Mouse (Mus musculus) frontal cortex, postnatal 10 days (tissue): ENCODE results near the gene 1700016K19Rik.

Experiments used
- DNase-seq, 2 experiments: peaks; one replicate each; pipeline ENCODE4 v3.0.0; 2022; ENCODE audit warnings: low spot score in 2 of 2, mixed read lengths in 1 of 2

Gene 1700016K19Rik

DNA sequence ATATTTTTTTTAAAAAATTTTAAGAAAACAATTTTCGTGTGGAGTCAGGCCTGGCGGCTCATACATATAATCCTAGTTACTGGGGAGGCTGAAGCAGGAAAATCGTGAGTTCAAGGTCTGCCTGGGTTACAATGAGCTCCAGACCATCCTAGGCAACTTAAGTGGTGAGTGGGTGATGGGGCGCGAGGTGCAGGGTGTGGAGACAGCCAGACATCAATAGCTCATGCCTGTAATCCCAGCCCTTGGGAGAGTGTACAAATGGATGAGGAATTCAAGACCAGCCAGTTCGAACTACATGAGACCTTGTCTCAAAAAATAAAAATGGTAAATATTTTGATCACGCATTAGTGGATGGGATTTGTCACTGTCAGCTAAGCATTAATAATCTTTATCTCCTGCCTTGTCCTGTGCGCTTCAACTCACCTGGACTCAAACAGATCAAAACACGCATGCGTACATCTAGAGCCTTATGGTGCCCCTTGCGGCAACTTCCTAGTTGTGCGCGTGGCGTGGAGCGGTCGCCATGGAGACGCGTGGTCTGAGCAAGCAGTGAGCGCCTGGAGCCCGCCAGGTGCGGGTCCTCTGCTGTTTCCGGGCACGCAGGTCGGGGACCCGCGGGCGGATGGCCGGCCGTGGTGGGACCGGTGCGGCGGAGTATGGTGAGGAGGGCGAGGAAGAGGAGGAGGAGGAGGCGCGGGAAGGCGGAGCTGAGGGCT, at the start of gene 1700016K19Rik:
Gene 1700016K19Rik (plus strand): TSS at position 473 of the 716 bp plus-strand sequence.
- DNase-seq: peak; percentile 70 to 79

DNA sequence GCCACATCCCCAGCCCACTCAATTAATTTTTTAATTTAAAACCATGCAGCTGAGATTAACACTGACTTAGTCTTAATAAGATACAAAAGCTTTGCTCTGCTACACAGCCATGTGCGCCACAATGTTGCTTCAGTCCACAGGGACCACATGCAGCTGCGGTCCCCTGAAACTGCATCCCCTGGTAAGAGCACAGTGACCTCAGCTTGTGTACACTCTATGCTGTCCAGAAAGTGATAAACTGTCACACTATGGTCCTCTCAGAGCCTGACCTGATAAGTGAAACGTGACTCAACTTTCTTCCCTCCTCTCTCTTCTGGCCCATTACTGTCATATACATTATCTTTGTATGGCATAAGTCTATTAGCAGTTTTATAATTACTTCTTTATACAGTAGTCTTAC, 49.3 kb upstream of the 1700016K19Rik start:
- DNase-seq: no peak

DNA sequence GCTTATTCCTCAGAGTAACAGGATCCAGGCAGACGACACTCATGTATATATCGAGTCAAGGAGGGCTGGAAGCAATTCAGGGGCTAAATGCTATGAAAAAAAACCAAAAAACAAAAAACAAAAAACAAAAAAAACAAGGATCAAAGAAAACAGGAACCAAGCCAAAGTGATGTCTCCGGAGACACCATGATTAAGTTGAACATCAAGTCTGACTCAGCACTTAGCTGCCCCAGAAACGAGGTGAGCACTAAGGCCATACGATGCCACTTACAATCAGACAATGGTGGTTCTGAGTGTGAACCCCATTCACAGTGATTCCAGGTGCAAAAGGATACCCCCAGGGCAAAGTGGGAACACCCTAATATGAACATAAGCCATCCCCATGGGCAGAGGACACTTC, 47.8 kb upstream of the 1700016K19Rik start:
- no peak for DNase-seq

DNA sequence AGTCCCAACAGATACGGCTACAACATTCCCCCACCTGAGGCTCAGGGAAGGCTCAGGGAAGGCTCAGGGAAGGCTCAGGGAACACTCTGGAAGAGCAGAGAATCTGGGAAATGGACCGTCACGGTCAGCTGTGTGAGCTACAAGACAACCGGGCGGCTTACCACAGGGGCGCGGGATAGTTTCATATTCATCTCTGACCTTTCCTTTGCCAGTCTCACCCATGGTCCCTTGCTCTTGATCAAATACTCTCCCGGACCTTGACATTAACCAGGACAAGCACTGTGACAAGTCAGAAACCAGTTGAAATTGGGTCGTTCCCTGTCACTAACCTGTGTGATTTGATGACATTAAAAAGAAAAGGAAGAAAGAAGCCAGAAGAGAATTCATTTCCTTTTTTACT, 44.8 kb upstream of the 1700016K19Rik start:
- no peak for DNase-seq

DNA sequence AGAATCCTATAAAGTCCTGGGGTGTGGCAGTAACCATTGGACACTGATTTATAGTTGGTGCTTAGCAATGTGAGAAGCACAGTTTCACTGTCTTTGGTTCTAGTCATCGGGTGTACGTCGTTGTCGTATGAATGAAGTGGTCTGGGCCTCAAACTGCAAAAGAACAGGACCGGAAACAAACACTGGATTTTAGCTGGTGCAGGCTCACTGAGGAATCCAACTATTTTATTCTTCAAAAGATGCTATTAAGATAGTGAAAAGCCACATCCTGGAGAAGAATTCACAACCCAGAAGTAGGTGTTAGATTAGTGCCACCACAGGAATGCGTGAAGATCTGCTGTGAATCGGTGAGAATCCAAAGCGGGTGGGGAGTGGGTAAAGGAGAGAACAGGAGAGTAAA, 43.1 kb upstream of the 1700016K19Rik start:
- DNase-seq: no peak

DNA sequence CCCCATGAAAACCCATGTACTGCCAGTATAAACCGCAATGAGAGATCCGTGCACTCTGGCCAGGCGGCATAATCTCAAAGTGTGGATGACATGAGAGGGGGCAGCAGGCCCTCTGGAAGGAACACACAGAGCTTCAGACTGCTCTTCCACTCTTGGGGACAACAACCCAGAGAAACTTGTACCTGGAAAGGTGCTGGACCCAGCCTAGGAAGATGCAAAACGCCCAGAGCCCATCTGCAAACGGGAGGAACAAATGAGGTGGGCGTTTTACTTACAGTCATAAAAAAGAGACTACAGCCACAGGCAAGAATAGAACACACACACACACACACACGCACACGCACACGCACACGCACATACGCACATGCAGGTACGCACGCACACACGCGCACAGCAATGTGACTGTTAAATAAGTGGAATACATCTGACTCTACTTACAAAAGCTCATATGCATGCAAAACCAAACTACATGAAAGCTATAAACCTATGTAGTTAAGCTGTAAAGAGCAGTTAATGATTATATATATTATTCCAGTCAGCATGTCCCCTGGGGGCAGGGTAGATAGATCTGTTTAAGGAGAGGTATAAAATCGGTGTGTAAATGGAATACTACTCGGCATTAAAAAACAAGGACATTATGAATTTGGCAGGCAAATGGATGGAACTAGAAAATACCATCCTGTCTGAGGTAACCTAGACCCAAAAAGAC, 42.4 kb upstream of the 1700016K19Rik start:
- no peak for DNase-seq

DNA sequence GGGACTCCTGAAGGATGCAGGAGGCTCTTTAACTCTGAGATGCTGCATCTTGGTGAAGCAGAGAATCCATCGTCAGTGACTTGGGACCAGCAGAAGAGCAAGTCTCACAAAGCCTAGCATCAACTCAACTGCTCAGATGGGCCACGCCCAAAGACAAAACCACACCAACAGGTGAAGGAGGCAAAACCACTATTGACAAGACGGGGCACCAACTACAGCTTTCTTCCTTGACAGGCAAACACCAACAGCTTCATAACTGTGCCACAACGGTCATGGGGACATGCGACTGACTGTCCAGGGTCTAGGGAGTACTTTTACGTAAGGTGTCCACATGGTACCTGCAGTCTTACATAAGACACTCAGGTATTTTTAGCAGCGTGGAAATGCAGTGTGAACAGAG, 37.9 kb upstream of the 1700016K19Rik start:
- no peak for DNase-seq

DNA sequence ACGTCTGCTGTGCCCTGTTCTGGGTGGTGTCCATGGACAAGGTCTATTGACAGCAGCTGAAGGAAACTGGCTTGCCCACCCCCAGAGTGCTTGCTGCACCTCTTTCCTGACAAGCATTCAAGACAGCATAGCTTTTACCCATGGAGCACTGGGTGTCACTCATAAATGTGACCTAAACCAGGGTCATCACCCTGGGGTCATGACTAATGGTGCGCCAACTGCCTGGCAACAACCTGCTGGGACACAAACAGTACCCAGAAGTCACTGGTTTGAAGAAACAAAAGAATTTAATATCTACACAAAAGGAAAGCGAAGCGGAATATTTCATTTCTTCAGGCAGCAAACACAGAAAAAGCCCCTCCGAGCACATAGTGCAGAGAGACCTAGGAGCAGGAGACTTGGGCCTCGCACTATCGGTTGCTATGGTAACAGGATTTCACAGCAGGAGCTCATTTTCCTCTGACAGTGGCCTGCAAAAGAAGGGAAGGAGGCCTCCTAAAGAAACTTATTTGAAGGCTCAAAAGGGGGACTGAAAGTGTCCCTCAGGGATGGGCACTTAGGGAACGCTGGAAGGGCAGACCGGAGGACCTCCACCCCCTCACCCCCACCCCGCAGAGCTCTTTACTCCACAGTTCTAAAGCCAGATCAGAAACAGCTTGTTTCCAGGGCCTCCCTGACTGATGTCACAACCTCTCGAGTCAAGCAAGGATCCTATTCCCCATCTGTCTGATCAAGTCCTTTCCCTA, 35.8 kb upstream of the 1700016K19Rik start:
- DNase-seq: no peak

DNA sequence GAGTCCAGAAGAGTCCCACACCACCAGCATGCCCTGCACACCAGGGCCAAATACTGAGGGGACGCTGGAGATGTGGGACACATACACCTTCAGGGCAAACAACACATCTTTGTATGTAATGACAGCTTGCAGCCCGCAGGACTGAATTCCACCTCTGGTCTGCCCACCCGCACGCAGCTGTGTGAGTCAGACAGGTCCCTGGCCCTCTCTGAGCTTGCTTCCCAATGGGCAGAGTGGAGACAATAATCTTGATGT, 35.3 kb upstream of the 1700016K19Rik start:
- no peak for DNase-seq

DNA sequence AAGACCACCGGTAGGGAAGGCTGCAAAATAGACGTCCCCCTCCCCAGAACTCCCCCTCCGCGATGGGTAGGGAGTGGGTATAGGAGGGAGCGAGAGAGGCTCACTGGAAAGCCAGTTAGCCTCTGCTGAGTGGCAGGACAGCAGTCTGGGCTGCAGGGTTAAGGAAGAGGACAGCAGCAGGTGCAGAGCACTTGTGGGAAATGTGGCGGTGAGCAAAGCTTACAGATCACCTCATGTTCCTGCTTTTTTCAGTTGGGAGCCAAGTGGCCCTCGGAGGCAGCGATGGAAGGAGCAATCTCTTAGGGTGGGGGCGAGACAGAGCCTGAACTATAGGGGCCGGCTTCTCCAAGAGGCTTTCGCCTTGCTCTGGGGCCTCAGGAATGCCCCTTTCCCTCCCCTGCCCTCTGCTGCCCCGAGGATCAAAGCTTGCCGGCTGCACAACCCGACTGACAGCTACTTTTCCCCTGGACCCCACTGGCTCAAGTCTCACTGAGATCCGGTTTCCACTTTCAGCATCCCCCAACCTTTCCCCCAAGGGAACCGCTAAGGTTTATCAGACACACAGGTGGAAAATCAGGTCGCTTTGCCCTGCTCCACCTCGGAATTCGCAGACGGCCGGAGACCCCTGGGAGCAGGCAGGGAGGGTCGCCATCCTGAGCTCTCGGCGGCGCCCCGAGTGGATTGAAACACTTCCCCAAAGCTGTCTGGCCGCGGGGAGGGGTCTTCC, 33.9 kb upstream of the 1700016K19Rik start:
- DNase-seq: no peak

DNA sequence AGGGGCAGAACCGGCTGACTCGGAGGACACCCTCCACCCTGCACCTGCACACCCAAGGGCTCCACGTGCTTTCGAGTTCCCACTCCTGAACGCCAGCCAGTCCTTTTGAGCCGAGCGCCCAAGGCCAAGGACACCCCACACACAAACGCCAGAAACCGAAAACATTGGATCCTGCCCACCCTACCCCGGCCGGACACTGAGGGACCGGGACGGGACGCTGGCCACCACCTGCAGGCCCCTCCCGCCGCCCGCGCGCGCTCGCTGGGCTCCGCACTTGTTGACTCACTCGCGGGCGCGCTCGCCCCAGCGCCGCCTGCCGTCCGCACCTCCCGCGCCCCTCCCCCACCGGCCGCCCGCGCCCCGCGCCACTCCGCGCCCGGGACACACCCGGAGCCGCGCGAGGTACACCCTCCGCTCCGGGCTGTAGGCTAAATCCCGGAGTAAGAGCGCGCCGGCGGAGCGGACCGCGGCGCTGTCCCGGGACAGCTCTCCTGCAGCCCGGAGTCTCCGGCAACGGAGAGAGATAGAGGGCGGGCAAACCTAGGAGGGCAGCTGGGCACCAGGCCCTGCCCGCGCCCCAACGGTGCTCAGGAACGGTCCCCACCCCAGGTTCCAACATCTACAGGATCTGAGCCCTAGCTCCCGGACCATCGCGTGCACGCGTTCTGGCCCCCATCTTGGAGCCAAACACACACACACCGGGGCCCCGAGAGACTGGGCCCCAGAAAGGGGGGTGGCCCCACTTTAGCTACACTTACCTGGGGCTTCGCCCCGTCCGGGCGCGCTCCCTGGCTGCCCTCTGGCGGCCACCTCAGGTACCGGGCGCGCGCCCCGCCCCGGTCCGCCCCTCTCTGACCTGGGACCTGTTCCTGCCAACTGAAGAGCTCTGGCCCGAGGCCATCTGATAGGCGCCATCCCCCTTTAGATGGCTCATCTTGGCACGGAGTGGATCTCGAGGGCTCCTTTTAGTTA, 33.0 kb upstream of the 1700016K19Rik start:
- DNase-seq: peak; percentile 24 to 61

DNA sequence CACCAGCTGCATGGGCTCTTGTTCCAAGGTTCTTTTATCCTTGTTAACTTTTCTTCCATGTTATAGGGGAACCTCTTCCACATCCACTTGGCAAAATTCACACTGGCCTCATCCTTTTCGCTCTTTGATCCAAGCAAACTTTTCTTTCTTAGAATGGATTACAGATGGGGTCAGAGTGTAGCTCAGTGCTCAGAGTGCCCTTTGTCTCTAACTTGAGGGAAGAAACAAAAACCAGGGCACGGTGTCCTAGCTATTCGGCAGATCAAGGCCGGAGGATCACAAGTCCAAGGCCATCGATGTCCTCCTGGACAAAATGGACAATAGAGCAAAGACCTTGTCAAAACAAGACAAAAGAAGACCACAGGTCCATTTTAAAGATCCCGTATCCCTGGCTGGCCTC, 31.0 kb upstream of the 1700016K19Rik start:
- DNase-seq: no peak

DNA sequence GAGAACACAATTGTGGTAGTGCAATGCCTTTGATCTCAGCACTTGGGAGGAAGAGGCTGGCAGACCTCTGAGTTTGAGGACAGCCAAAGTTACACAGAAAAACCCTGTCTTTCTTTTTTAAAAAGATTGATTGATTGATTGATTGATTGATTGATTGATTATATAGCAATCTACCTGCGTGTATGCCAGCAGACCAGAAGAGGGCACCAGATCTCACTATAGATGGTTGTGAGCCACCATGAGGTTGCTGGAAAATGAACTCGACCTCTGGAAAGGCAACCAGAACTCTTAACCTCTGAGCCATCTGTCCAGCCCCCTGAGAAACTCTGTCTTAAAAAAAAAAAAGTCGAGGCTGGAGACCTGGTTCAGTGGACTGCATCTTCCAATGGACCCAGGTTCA, 29.1 kb upstream of the 1700016K19Rik start:
- no peak for DNase-seq

DNA sequence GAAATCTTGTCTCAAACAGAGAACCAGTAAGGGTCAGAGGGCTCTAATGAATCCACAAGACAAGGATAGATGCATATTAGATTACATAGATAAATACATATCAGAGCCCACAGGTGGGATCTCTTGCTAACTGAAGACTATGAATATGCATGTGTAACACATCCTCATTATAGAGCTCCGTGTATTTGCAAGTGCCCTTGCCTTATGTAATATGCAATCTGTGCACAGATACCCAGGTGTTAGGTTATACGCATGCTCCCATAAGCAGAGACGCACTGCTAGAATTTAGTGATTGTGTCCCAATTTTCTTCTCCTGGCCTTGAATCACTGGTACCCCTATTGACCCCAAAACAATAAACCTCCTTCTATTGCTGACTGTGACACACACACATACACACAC, 27.5 kb upstream of the 1700016K19Rik start:
- no peak for DNase-seq

DNA sequence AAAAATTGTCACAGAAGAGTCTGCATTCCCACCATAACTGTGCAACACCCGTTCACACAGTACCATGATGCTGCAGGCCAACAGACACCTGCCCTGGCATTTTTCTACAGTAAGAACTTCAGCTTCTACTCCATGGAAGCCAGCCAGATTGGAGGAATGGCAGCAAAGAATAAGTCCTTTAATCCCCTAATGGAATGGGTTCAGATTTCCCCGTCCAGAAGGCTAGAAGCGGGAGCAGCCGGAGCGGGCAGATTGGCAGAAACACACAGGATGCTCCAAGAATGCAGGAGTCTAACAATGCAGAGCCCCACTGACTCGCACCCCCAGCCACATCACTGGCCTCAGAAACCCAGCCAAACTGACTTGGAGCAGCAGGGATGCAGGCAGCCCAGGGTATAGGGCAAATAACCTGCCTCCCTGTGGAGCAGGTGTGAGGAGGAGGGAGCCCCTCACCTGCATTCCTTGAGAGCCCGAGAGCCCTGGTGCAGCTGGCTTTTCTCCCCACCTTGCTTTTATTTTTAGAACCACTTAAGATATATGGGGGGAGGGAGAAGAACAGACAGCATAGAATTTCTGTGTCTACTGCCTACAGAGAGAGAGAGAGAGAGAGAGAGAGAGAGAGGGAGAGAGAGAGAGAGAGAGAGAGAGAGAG, 26.7 kb upstream of the 1700016K19Rik start:
- no peak for DNase-seq

DNA sequence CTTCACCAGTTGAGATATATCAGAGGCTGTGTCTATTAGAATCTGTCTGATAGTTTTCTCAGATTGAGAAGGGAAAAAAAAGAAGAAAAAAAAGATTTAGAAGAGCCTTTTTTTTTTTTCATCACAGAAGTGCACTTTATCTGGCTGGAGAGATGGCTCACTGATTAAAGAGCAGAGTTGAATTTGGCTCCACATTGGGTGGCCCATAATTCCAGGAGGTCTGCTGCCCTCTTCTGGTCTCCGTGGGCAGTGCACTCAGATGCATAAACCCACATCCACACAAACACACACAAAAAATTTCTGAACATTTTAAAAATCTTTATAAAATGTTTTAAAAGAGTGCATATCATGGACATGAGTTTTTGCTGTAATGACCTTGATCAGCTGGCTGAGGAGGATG, 25.7 kb upstream of the 1700016K19Rik start:
- DNase-seq: no peak

DNA sequence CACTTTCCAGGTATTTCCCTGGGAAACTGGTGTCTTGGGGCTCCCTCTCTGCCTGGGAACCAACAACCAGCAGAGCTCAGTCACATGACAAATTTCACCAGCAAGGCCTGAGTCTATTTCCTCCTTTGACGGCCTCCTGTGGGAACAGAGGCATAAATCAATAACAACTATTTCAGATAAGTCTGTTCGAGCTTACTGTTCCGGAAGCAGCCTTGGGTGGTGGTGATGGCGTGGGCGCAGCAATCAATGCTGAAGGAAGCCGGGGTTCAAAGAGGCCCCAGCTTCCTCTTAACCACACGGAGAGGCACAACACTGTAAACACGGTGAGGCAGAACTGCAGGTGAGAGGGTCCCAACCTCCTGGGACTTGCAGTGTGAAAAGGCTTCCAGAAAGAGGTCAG, 23.0 kb upstream of the 1700016K19Rik start:
- no peak for DNase-seq

DNA sequence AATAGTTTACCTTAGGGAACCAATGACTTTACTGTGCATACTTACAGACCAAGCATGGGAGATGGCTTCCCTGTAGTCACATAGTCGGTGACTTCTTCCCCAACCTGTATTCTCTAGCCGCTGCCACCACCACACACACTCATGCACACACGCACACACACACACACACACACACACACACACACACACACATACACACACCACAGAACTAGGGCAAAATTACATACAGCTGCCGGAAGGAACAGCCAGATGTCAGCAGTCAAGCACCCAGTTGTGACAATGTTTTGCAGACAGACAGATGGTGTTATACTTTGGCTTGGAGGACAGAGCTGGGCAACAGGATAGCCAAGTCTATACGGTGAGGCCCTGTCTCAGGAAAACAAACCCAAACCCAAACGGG, 21.7 kb upstream of the 1700016K19Rik start:
- no peak for DNase-seq

DNA sequence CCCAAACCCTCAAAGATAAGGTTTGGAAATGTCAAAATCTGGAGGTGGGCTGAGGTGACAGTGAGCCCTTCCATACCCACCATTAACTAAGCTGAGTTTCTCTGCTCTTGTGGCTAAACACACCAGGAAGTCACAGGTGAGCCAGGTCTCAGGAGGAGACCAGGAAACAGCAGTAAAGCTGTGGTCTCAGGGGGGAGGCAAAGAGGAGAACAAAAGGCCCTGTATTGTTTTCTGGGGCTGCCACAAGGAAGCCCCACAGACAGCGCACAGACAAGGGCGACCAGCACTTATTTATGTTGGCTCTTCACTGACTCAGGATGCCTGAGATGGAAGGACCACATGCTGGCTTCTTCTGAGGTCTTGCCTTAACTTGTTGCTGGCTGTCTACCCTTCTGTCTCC, 19.3 kb upstream of the 1700016K19Rik start:
- no peak for DNase-seq

DNA sequence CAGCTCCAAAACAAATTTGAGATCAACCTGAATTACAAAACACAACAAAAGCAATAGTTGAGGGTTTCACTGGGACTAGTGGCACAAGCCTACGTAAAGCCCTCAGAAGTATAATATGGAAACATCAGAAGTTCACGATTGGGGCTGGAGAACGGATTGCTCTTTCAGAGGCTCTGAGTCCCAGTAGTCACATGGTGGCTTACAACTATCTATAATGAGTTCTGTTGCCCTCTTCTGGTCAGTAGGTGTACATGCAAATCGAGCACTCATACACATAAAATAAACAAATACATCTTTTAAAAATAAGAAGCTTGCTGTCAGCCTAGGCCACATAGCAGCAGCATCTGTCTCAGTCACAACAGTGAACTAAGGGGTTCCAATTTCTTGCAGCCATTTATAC, 16.5 kb upstream of the 1700016K19Rik start:
- DNase-seq: no peak

DNA sequence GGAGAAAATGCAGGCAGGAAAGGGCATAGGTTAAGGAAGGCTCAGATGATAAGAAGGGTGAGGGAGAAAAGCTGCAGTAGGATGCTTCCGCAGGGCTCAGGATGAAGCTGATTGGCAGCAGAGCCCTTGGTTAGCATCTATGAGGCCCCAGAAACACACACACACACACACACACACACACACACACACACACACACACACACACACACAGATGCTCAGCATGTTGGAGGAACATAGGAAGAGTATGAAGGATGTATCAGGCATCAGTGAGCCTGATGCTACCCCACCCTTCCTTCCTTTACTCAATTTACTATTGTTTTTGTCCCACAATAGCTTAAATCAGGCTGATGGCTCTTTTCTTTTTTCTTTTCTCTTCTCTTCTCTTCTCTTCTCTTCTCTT, 15.1 kb upstream of the 1700016K19Rik start:
- DNase-seq: no peak
